Mouse (Mus musculus): Measurements from ENCODE around the gene Eif2b4. TPM values are rescaled to one million over a fixed set of nuclear protein-coding genes. Genes with fewer than 3 reads are reported as not detected.

The Eif2b4 gene
- polyA plus RNA-seq, 1 experiment from 2014 or later, result 41.2 TPM

- Histone ChIP-seq H3K27me3 (no peaks in the 10 kb centered on the region), H3K4me3 (replicated peaks) (no peak overlapping the region), H3K4me2 (no peak overlapping the region), H3K9ac (no peak overlapping the region), H3K9me3 (replicated peaks) (no peaks in the 10 kb centered on the region), H3K36me3 (replicated peaks) (peaks cover 48% of the 10 kb centered on the region), H3K4me1 (replicated peaks) (peaks cover 31% of the 10 kb centered on the region), H3K27ac (replicated peaks) (no peak overlapping the region)
- ATAC-seq (ENCODE audit: insufficient read depth), result no peak
- 63% methylated on average over 4 of the region's 4 CpGs for WGBS (ENCODE audit: insufficient replicate concordance)
Observed at GRCm38 (mm10) chr5:31188223-31188840, 4.9 kb downstream of the Eif2b4 start.

GRCm38 (mm10) chr5:31183678-31184077, 9.6 kb downstream of the Eif2b4 start:
- WGBS (ENCODE audit: insufficient replicate concordance), result 17% methylated on average over 4 of the region's 4 CpGs
- Histone ChIP-seq H3K27me3 (no peaks in the 10 kb centered on the region), H3K4me3 (replicated peaks) (no peak overlapping the region), H3K4me2 (peak overlapping the region; percentile 33), H3K36me3 (replicated peaks) (peaks cover 25% of the 10 kb centered on the region), H3K9ac (no peak overlapping the region), H3K4me1 (replicated peaks) (peaks cover 45% of the 10 kb centered on the region), H3K9me3 (replicated peaks) (no peaks in the 10 kb centered on the region), H3K27ac (replicated peaks) (peak overlapping the region; percentile 78)
- ATAC-seq (ENCODE audit: insufficient read depth), result peak; percentile 40

GRCm38 (mm10) chr5:31181183-31181770, 12.0 kb downstream of the Eif2b4 start:
- H3K4me3 ChIP-seq (replicated peaks), result no peak overlapping the region
- ATAC-seq (ENCODE audit: insufficient read depth), result no peak
- H3K9me3 ChIP-seq (replicated peaks), result no peaks in the 10 kb centered on the region
- peaks cover 14% of the 10 kb centered on the region for H3K36me3 ChIP-seq (replicated peaks)
- H3K9ac ChIP-seq, result no peak overlapping the region
- peak overlapping the region; percentile 92 for H3K4me2 ChIP-seq
- 85% methylated on average over 9 of the region's 9 CpGs for WGBS (ENCODE audit: insufficient replicate concordance)
- H3K4me1 ChIP-seq (replicated peaks), result peaks cover 59% of the 10 kb centered on the region
- no peaks in the 10 kb centered on the region for H3K27me3 ChIP-seq
- H3K27ac ChIP-seq (replicated peaks), result no peak overlapping the region

GRCm38 (mm10) chr5:31179766-31180630, 13.2 kb downstream of the Eif2b4 start, which contains the start of the genes Gm29609 and Gtf3c2:
Gene Gm29609 (minus strand): TSS chr5:31179911.
Gene Gtf3c2 (minus strand): TSS chr5:31180144.
- ATAC-seq (ENCODE audit: insufficient read depth), result peak; percentile 90
- H3K4me1 ChIP-seq (replicated peaks), result peaks cover 53% of the 10 kb centered on the region
- H3K9me3 ChIP-seq (replicated peaks), result no peaks in the 10 kb centered on the region
- H3K27me3 ChIP-seq, result no peaks in the 10 kb centered on the region
- WGBS (ENCODE audit: insufficient replicate concordance), result under 1% methylated on average over 59 of the region's 59 CpGs
- H3K36me3 ChIP-seq (replicated peaks), result peaks cover 18% of the 10 kb centered on the region
- H3K27ac ChIP-seq (replicated peaks), result peak within 1 kb of the TSS; percentile 99
- H3K4me2 ChIP-seq, result peak within 1 kb of the TSS; percentile 92
- peak within 1 kb of the TSS; percentile 77 for H3K9ac ChIP-seq
- peak within 1 kb of the TSS; percentile 73 for H3K4me3 ChIP-seq (replicated peaks)

GRCm38 (mm10) chr5:31179301-31179765, 13.9 kb downstream of the Eif2b4 start:
- peak overlapping the region; percentile 73 for H3K4me3 ChIP-seq (replicated peaks)
- peak overlapping the region; percentile 99 for H3K27ac ChIP-seq (replicated peaks)
- H3K36me3 ChIP-seq (replicated peaks), result peaks cover 25% of the 10 kb centered on the region
- under 1% methylated on average over 25 of the region's 25 CpGs for WGBS (ENCODE audit: insufficient replicate concordance)
- ATAC-seq (ENCODE audit: insufficient read depth), result peak; percentile 62
- no peaks in the 10 kb centered on the region for H3K27me3 ChIP-seq
- H3K4me2 ChIP-seq, result peak overlapping the region; percentile 92
- H3K4me1 ChIP-seq (replicated peaks), result peaks cover 48% of the 10 kb centered on the region
- no peaks in the 10 kb centered on the region for H3K9me3 ChIP-seq (replicated peaks)
- H3K9ac ChIP-seq, result peak overlapping the region; percentile 77

GRCm38 (mm10) chr5:31168630-31169029, 24.6 kb downstream of the Eif2b4 start:
- Histone ChIP-seq H3K4me1 (replicated peaks) (no peaks in the 10 kb centered on the region; the same call in 1 of the 2 replicates), H3K27ac (replicated peaks) (no peak overlapping the region), H3K27me3 (no peaks in the 10 kb centered on the region), H3K4me2 (no peak overlapping the region), H3K4me3 (replicated peaks) (no peak overlapping the region), H3K9ac (no peak overlapping the region), H3K9me3 (replicated peaks) (no peaks in the 10 kb centered on the region), H3K36me3 (replicated peaks) (peaks cover 98% of the 10 kb centered on the region)
- 86% methylated on average over 4 of the region's 4 CpGs for WGBS (ENCODE audit: insufficient replicate concordance)
- no peak for ATAC-seq (ENCODE audit: insufficient read depth)

GRCm38 (mm10) chr5:31164878-31165277, 28.4 kb downstream of the Eif2b4 start:
- no peak overlapping the region for H3K27ac ChIP-seq (replicated peaks)
- H3K27me3 ChIP-seq, result no peaks in the 10 kb centered on the region
- H3K4me3 ChIP-seq (replicated peaks), result no peak overlapping the region
- H3K4me2 ChIP-seq, result 0 out of 2 replicates have a peak overlapping the region, but pooled peaks have one; percentile 13
- peaks cover 94% of the 10 kb centered on the region for H3K36me3 ChIP-seq (replicated peaks)
- 51% methylated on average over 1 of the region's 1 CpGs for WGBS (ENCODE audit: insufficient replicate concordance)
- H3K4me1 ChIP-seq (replicated peaks), result peaks cover 8% of the 10 kb centered on the region; the same call in 1 of the 2 replicates
- H3K9me3 ChIP-seq (replicated peaks), result no peaks in the 10 kb centered on the region
- H3K9ac ChIP-seq, result no peak overlapping the region
- ATAC-seq (ENCODE audit: insufficient read depth), result peak; percentile 51

GRCm38 (mm10) chr5:31162462-31162861, 30.8 kb downstream of the Eif2b4 start:
- no peak overlapping the region for H3K9ac ChIP-seq
- no peak overlapping the region for H3K27ac ChIP-seq (replicated peaks)
- peaks cover 8% of the 10 kb centered on the region; the same call in 1 of the 2 replicates for H3K4me1 ChIP-seq (replicated peaks)
- H3K9me3 ChIP-seq (replicated peaks), result no peaks in the 10 kb centered on the region
- ATAC-seq (ENCODE audit: insufficient read depth), result 0 out of 2 replicates have a peak, but pooled peaks have one; percentile 51
- peaks cover 94% of the 10 kb centered on the region for H3K36me3 ChIP-seq (replicated peaks)
- no peaks in the 10 kb centered on the region for H3K27me3 ChIP-seq
- no peak overlapping the region for H3K4me3 ChIP-seq (replicated peaks)
- H3K4me2 ChIP-seq, result no peak overlapping the region

GRCm38 (mm10) chr5:31154152-31154553, 39.1 kb downstream of the Eif2b4 start, which contains the start of gene Mpv17:
Gene Mpv17 (minus strand): TSS chr5:31154251.
- WGBS (ENCODE audit: insufficient replicate concordance), result under 1% methylated on average over 19 of the region's 19 CpGs
- Histone ChIP-seq H3K36me3 (replicated peaks) (peaks cover 25% of the 10 kb centered on the region), H3K27me3 (no peaks in the 10 kb centered on the region), H3K4me3 (replicated peaks) (peak within 1 kb of the TSS; percentile 72), H3K9ac (peak within 1 kb of the TSS; percentile 80), H3K9me3 (replicated peaks) (no peaks in the 10 kb centered on the region), H3K27ac (replicated peaks) (peak within 1 kb of the TSS; percentile 76), H3K4me1 (replicated peaks) (peaks cover 20% of the 10 kb centered on the region), H3K4me2 (peak within 1 kb of the TSS; percentile 86)
- ATAC-seq (ENCODE audit: insufficient read depth), result peak; percentile 88

- Histone ChIP-seq H3K9ac (peak overlapping the region; percentile 80), H3K4me2 (peak overlapping the region; percentile 86), H3K4me3 (replicated peaks) (peak overlapping the region; percentile 72), H3K4me1 (replicated peaks) (peaks cover 20% of the 10 kb centered on the region), H3K36me3 (replicated peaks) (peaks cover 20% of the 10 kb centered on the region), H3K9me3 (replicated peaks) (no peaks in the 10 kb centered on the region), H3K27me3 (no peaks in the 10 kb centered on the region), H3K27ac (replicated peaks) (no peak overlapping the region)
- ATAC-seq (ENCODE audit: insufficient read depth), result no peak
- 38% methylated on average over 6 of the region's 6 CpGs for WGBS (ENCODE audit: insufficient replicate concordance)
Observed at GRCm38 (mm10) chr5:31153516-31154151, 39.6 kb downstream of the Eif2b4 start.
